Mouse (Mus musculus): ENCODE data around the gene Lta. TPM values are rescaled to one million over a fixed set of nuclear protein-coding genes. Genes with fewer than 3 reads are reported as not detected.

Lta gene
- polyA plus RNA-seq, 1 experiment from 2014 or later, result not detected

- peak overlapping the region; percentile 48 for H3K4me3 ChIP-seq (ENCODE audit: low read depth, low read length)
- H3K9ac ChIP-seq (ENCODE audit: low read depth, low read length), result no peak overlapping the region
- H3K4me1 ChIP-seq (ENCODE audit: control insufficient read depth, insufficient read depth, low read length), result no peaks in the 10 kb centered on the region
- H3K36me3 ChIP-seq (ENCODE audit: control insufficient read depth, insufficient read depth, low read length), result no peaks in the 10 kb centered on the region
- H3K9me3 ChIP-seq (replicated peaks; ENCODE audit: control insufficient read depth, low read length), result no peaks in the 10 kb centered on the region
- WGBS (ENCODE audit: insufficient replicate concordance), result 1% methylated on average over 4 of the region's 4 CpGs
- ATAC-seq (replicated peaks; ENCODE audit: insufficient number of reproducible peaks, low FRiP score, low TSS enrichment), result peak; percentile 41; the same call in 1 of the 2 replicates
- no peaks in the 10 kb centered on the region for H3K27me3 ChIP-seq (ENCODE audit: control insufficient read depth, insufficient read depth, low read length)
- H3K27ac ChIP-seq (ENCODE audit: low read depth, low read length), result peak overlapping the region; percentile 36
- peak overlapping the region; percentile 65 for H3K4me2 ChIP-seq
Observed at GRCm38 (mm10) chr17:35186681-35187080, 18.5 kb downstream of the Lta start.

GRCm38 (mm10) chr17:35185639-35186611, 19.2 kb downstream of the Lta start:
- ATAC-seq (replicated peaks; ENCODE audit: insufficient number of reproducible peaks, low FRiP score, low TSS enrichment), result peak; percentile 43; the same call in 1 of the 2 replicates
- Histone ChIP-seq H3K9ac (ENCODE audit: low read depth, low read length) (peak overlapping the region; percentile 54), H3K4me2 (peak overlapping the region; percentile 65), H3K27me3 (ENCODE audit: control insufficient read depth, insufficient read depth, low read length) (no peaks in the 10 kb centered on the region), H3K4me3 (ENCODE audit: low read depth, low read length) (peak overlapping the region; percentile 48), H3K9me3 (replicated peaks; ENCODE audit: control insufficient read depth, low read length) (no peaks in the 10 kb centered on the region), H3K4me1 (ENCODE audit: control insufficient read depth, insufficient read depth, low read length) (no peaks in the 10 kb centered on the region), H3K27ac (ENCODE audit: low read depth, low read length) (peak overlapping the region; percentile 62), H3K36me3 (ENCODE audit: control insufficient read depth, insufficient read depth, low read length) (no peaks in the 10 kb centered on the region)
- WGBS (ENCODE audit: insufficient replicate concordance), result 2% methylated on average over 18 of the region's 18 CpGs

DNA sequence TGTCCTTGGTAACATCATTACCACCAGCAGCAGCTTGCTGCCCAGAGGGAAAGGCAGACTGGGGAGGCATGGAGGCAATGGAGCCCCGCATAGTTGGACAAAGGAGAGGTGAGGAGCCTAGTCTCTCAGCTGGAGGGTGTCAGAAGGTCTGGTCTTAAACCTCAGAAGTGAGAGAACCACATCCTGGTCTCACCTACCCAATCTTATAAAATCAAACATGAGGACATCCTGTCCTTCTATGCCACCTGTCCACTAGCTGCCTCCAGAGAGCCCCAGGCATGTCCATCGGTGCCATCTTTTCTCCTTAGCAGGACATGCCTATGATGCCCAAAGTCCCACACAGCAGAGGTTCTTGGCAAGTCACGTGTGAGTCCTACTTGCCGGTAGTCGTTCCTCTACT, 25.1 kb downstream of the Lta start:
- 83% methylated on average over 5 of the region's 5 CpGs for WGBS (ENCODE audit: insufficient replicate concordance)
- H3K27me3 ChIP-seq (ENCODE audit: control insufficient read depth, insufficient read depth, low read length), result no peaks in the 10 kb centered on the region
- no peak overlapping the region for H3K4me2 ChIP-seq
- no peaks in the 10 kb centered on the region for H3K36me3 ChIP-seq (ENCODE audit: control insufficient read depth, insufficient read depth, low read length)
- H3K27ac ChIP-seq (ENCODE audit: low read depth, low read length), result no peak overlapping the region
- H3K4me3 ChIP-seq (ENCODE audit: low read depth, low read length), result no peak overlapping the region
- no peaks in the 10 kb centered on the region for H3K9me3 ChIP-seq (replicated peaks; ENCODE audit: control insufficient read depth, low read length)
- H3K4me1 ChIP-seq (ENCODE audit: control insufficient read depth, insufficient read depth, low read length), result no peaks in the 10 kb centered on the region
- no peak for ATAC-seq (replicated peaks; ENCODE audit: insufficient number of reproducible peaks, low FRiP score, low TSS enrichment)
- H3K9ac ChIP-seq (ENCODE audit: low read depth, low read length), result 0 out of 2 replicates have a peak overlapping the region, but pooled peaks have one; percentile 28

DNA sequence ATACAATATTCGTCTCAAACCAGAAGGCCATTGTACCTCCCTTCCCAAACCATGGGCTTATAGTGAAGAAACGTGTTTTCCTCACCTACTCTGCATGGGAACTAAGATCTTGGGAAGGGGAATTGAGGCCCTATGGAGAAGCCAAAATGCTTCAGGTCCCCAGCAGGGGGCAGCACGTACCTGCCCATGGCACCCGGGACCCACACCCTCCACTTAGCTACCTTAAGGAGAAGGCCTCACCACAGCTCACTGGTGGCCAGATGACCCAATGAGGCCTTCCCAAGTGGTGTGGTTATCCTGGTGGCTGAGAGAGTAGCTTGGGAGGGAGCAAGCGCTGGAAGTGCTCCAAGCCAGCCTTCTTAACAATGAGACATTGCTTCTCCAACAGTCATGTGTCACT, 26.6 kb downstream of the Lta start:
- Histone ChIP-seq H3K9me3 (replicated peaks; ENCODE audit: control insufficient read depth, low read length) (no peaks in the 10 kb centered on the region), H3K27ac (ENCODE audit: low read depth, low read length) (no peak overlapping the region), H3K9ac (ENCODE audit: low read depth, low read length) (no peak overlapping the region), H3K27me3 (ENCODE audit: control insufficient read depth, insufficient read depth, low read length) (no peaks in the 10 kb centered on the region), H3K36me3 (ENCODE audit: control insufficient read depth, insufficient read depth, low read length) (no peaks in the 10 kb centered on the region), H3K4me2 (no peak overlapping the region), H3K4me1 (ENCODE audit: control insufficient read depth, insufficient read depth, low read length) (no peaks in the 10 kb centered on the region), H3K4me3 (ENCODE audit: low read depth, low read length) (no peak overlapping the region)
- ATAC-seq (replicated peaks; ENCODE audit: insufficient number of reproducible peaks, low FRiP score, low TSS enrichment), result 0 out of 2 replicates have a peak, but pooled peaks have one; percentile 22
- WGBS (ENCODE audit: insufficient replicate concordance), result 10% methylated on average over 5 of the region's 5 CpGs

GRCm38 (mm10) chr17:35175968-35176367, 29.2 kb downstream of the Lta start, which contains the start of gene Aif1:
Gene Aif1 (minus strand): TSS chr17:35176068.
- Histone ChIP-seq H3K27me3 (ENCODE audit: control insufficient read depth, insufficient read depth, low read length) (0 out of 2 replicates have a peak, but pooled peaks cover 3% of the 10 kb centered on the region), H3K9me3 (replicated peaks; ENCODE audit: control insufficient read depth, low read length) (no peaks in the 10 kb centered on the region), H3K9ac (ENCODE audit: low read depth, low read length) (no peak within 1 kb of the TSS), H3K4me1 (ENCODE audit: control insufficient read depth, insufficient read depth, low read length) (no peaks in the 10 kb centered on the region), H3K4me2 (no peak within 1 kb of the TSS), H3K36me3 (ENCODE audit: control insufficient read depth, insufficient read depth, low read length) (no peaks in the 10 kb centered on the region), H3K27ac (ENCODE audit: low read depth, low read length) (no peak within 1 kb of the TSS), H3K4me3 (ENCODE audit: low read depth, low read length) (no peak within 1 kb of the TSS)
- WGBS (ENCODE audit: insufficient replicate concordance), result 62% methylated on average over 2 of the region's 2 CpGs
- ATAC-seq (replicated peaks; ENCODE audit: insufficient number of reproducible peaks, low FRiP score, low TSS enrichment), result no peak

DNA sequence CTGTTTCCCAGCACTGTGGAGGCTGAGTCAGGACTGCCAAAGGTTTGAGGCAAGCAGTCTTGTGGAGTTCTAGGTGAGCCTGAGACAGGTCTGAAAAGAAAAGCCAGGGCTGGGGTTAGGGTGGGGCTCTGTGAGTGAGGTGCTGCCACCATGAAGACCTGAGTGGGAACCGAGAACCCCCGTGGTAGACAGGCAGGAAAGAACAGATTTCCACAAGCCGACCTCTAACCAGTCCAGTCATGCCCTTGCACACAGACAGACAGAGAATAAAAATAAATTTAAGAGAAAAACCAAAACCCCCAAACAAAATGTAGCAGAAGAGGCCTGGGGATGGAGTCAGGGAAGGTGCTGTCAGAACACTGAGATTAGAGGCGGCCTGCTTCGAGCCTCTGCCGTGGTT, 29.8 kb downstream of the Lta start:
- Histone ChIP-seq H3K4me2 (no peak overlapping the region), H3K4me1 (ENCODE audit: control insufficient read depth, insufficient read depth, low read length) (no peaks in the 10 kb centered on the region), H3K9me3 (replicated peaks; ENCODE audit: control insufficient read depth, low read length) (no peaks in the 10 kb centered on the region), H3K9ac (ENCODE audit: low read depth, low read length) (no peak overlapping the region), H3K27me3 (ENCODE audit: control insufficient read depth, insufficient read depth, low read length) (0 out of 2 replicates have a peak, but pooled peaks cover 3% of the 10 kb centered on the region), H3K27ac (ENCODE audit: low read depth, low read length) (no peak overlapping the region), H3K4me3 (ENCODE audit: low read depth, low read length) (no peak overlapping the region), H3K36me3 (ENCODE audit: control insufficient read depth, insufficient read depth, low read length) (no peaks in the 10 kb centered on the region)
- no peak for ATAC-seq (replicated peaks; ENCODE audit: insufficient number of reproducible peaks, low FRiP score, low TSS enrichment)
- WGBS (ENCODE audit: insufficient replicate concordance), result 78% methylated on average over 6 of the region's 6 CpGs

- no peaks in the 10 kb centered on the region for H3K36me3 ChIP-seq (ENCODE audit: control insufficient read depth, insufficient read depth, low read length)
- no peak overlapping the region for H3K27ac ChIP-seq (ENCODE audit: low read depth, low read length)
- no peaks in the 10 kb centered on the region for H3K4me1 ChIP-seq (ENCODE audit: control insufficient read depth, insufficient read depth, low read length)
- H3K27me3 ChIP-seq (ENCODE audit: control insufficient read depth, insufficient read depth, low read length), result 0 out of 2 replicates have a peak, but pooled peaks cover 3% of the 10 kb centered on the region
- H3K4me3 ChIP-seq (ENCODE audit: low read depth, low read length), result no peak overlapping the region
- 67% methylated on average over 8 of the region's 8 CpGs for WGBS (ENCODE audit: insufficient replicate concordance)
- no peak overlapping the region for H3K4me2 ChIP-seq
- no peak overlapping the region for H3K9ac ChIP-seq (ENCODE audit: low read depth, low read length)
- no peak for ATAC-seq (replicated peaks; ENCODE audit: insufficient number of reproducible peaks, low FRiP score, low TSS enrichment)
- H3K9me3 ChIP-seq (replicated peaks; ENCODE audit: control insufficient read depth, low read length), result no peaks in the 10 kb centered on the region
Observed at GRCm38 (mm10) chr17:35174201-35174977, 30.8 kb downstream of the Lta start.

- Histone ChIP-seq H3K4me2 (no peak overlapping the region), H3K4me3 (ENCODE audit: low read depth, low read length) (no peak overlapping the region), H3K36me3 (ENCODE audit: control insufficient read depth, insufficient read depth, low read length) (no peaks in the 10 kb centered on the region), H3K9me3 (replicated peaks; ENCODE audit: control insufficient read depth, low read length) (no peaks in the 10 kb centered on the region), H3K27ac (ENCODE audit: low read depth, low read length) (no peak overlapping the region), H3K27me3 (ENCODE audit: control insufficient read depth, insufficient read depth, low read length) (0 out of 2 replicates have a peak, but pooled peaks cover 3% of the 10 kb centered on the region), H3K9ac (ENCODE audit: low read depth, low read length) (no peak overlapping the region), H3K4me1 (ENCODE audit: control insufficient read depth, insufficient read depth, low read length) (no peaks in the 10 kb centered on the region)
- ATAC-seq (replicated peaks; ENCODE audit: insufficient number of reproducible peaks, low FRiP score, low TSS enrichment), result no peak
- 61% methylated on average over 3 of the region's 3 CpGs for WGBS (ENCODE audit: insufficient replicate concordance)
Observed at GRCm38 (mm10) chr17:35173329-35173728, 31.8 kb downstream of the Lta start.

Measured in heart, embryonic 11.5 days (tissue).